Mouse (Mus musculus) G1E (cell line): ENCODE measurements at regions not wholly inside any gene's neighbourhood (a gene's known extent, or its start where the extent isn't known, plus 50 kb on each side); places are given as distances from the start of the nearest gene placed in this dataset.

Source experiments
- CTCF ChIP-seq: IDR thresholded peaks from 2 replicates; pipeline ENCODE4 v1.5.1; 2012; ENCODE audit warnings: low read depth, low read length, inconsistent platforms, mixed read lengths
- GATA1 ChIP-seq: IDR thresholded peaks from 2 replicates; pipeline ENCODE4 v1.6.1; 2012; ENCODE audit warnings: borderline replicate concordance, low read length, inconsistent platforms, mixed read lengths
- GATA2 ChIP-seq: IDR thresholded peaks from 2 replicates; pipeline ENCODE4 v1.6.1; 2012; ENCODE audit warnings: low read depth, low read length, inconsistent platforms, borderline replicate concordance
- POLR2AphosphoS5 ChIP-seq: IDR thresholded peaks from 2 replicates; pipeline ENCODE4 v1.6.1; 2012; ENCODE audit warnings: low read depth, low read length, inconsistent platforms; ENCODE audit not compliant: insufficient replicate concordance
- TAL1 ChIP-seq: conservative IDR thresholded peaks from 2 replicates; pipeline ENCODE4 v1.6.1; 2012; ENCODE audit warnings: low read depth, low read length, inconsistent platforms, mixed read lengths

DNA sequence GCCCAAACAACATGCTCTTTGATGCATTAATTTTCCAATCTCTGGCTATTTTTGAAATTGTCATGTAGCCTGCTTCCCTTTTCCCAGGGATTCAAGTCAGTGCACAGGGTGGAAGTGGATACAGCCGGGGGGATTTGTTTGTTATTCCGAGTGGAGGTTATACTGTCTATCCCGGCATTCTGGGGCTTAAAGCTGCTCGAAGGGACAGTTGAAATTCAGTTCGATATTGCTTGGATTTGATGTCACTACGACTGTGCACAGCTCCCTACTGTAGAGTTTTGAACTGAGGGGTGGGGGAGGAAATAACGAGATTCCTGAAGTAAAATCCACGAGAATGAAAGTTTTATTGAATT is 254.4 kb upstream of the Gm6793 start:
- TF ChIP-seq CTCF (no peak), GATA1 (no peak), TAL1 (no peak), POLR2AphosphoS5 (no peak), GATA2 (no peak)
